Mouse (Mus musculus) heart, adult 10 weeks (tissue): ENCODE measurements around the gene 1700001F09Rik. TPM values are rescaled to one million over a fixed set of nuclear protein-coding genes. Genes with fewer than 3 reads are reported as not detected.

Source experiments
- polyA plus RNA-seq: library from polyadenylated mRNA; stranded (reverse); fragments of 350-450 nt; fragmentation: Illumina TruSeq; extraction: RNeasy Lipid Tissue Mini Kit (QIAGEN cat#74804); gene quantifications from one replicate; pipeline ENCODE4 v1.2.3, GENCODE M21; 2014; ENCODE audit warnings: low read depth, low replicate concordance

Gene 1700001F09Rik
- not detected for polyA plus RNA-seq

GRCm38 (mm10) chr14:43347711-43348110 lies at the start of gene 1700001F09Rik:
Gene 1700001F09Rik (minus strand): TSS chr14:43347811.

GRCm38 (mm10) chr14:43293503-43293902 lies 54.1 kb downstream of the 1700001F09Rik start, which contains the start of gene Gm8127:
Gene Gm8127 (minus strand): TSS chr14:43293832.

Other genes starting within 250 kb of the 1700001F09Rik start
- gene Gm8104, start 247.2 kb downstream of the 1700001F09Rik start, polyA plus RNA-seq, result not detected
- not detected for gene Gm7233, start 167.9 kb downstream of the 1700001F09Rik start, polyA plus RNA-seq
- gene Gm8122, start 112.5 kb downstream of the 1700001F09Rik start, polyA plus RNA-seq, result not detected
- not detected for gene Gm8126, start 89.2 kb downstream of the 1700001F09Rik start, polyA plus RNA-seq
- gene Gm9732, start 72.8 kb downstream of the 1700001F09Rik start, polyA plus RNA-seq, result not detected
- gene Gm8127, start 54.0 kb downstream of the 1700001F09Rik start, polyA plus RNA-seq, result not detected
- gene Gm8138, start 68.5 kb upstream of the 1700001F09Rik start, polyA plus RNA-seq, result not detected
- gene Gm5799, start 195.8 kb upstream of the 1700001F09Rik start, polyA plus RNA-seq, result not detected
- gene Gm17654, start 231.3 kb upstream of the 1700001F09Rik start, polyA plus RNA-seq, result not detected